Mouse (Mus musculus) heart, embryonic 12.5 days (tissue): ENCODE measurements around the gene Vwa1. TPM values are rescaled to one million over a fixed set of nuclear protein-coding genes. Genes with fewer than 3 reads are reported as not detected.

Source experiments
- ATAC-seq: fragments of 200-750 bp; cut with Nextera tagmentation; 2 replicates; pipeline ENCODE4 v1.8.0; 2017; ENCODE audit warnings: moderate TSS enrichment, moderate library complexity; ENCODE audit not compliant: insufficient number of reproducible peaks, low FRiP score
- H3K27ac ChIP-seq: fragments of 300-500 bp; sonication (generic); 2 replicates; pipeline ENCODE4 v1.5.1; 2016; ENCODE audit warnings: mild to moderate bottlenecking, moderate library complexity; ENCODE audit not compliant: poor library complexity, severe bottlenecking
- H3K27me3 ChIP-seq: fragments of 300-500 bp; sonication (generic); replicated peaks from 2 replicates; pipeline ENCODE4 v1.6.1; 2016; ENCODE audit warnings: mild to moderate bottlenecking, moderate library complexity
- H3K36me3 ChIP-seq: fragments of 300-500 bp; sonication (generic); 2 replicates; pipeline ENCODE4 v1.6.1; 2016; ENCODE audit warnings: mild to moderate bottlenecking, moderate library complexity
- H3K4me1 ChIP-seq: fragments of 300-500 bp; sonication (generic); replicated peaks from 2 replicates; pipeline ENCODE4 v1.6.1; 2016; ENCODE audit warnings: mild to moderate bottlenecking
- H3K4me2 ChIP-seq: fragments of 300-500 bp; sonication (generic); 2 replicates; pipeline ENCODE4 v1.6.1; 2016; ENCODE audit warnings: mild to moderate bottlenecking, moderate library complexity
- H3K4me3 ChIP-seq: fragments of 300-500 bp; sonication (generic); 2 replicates; pipeline ENCODE4 v1.5.1; 2016; ENCODE audit warnings: mild to moderate bottlenecking
- H3K9ac ChIP-seq: fragments of 300-500 bp; sonication (generic); 2 replicates; pipeline ENCODE4 v1.6.1; 2016; ENCODE audit warnings: mild to moderate bottlenecking, moderate library complexity
- H3K9me3 ChIP-seq: fragments of 300-500 bp; sonication (generic); replicated peaks from 2 replicates; pipeline ENCODE4 v1.6.1; 2016; ENCODE audit warnings: mild to moderate bottlenecking, moderate library complexity
- WGBS: fragments of 180-500 bp; shearing (Covaris S2); methylation state at CpG from one replicate; pipeline ENCODE4 v1.1.7; 2016; 5-methylcytosine and 5-hydroxymethylcytosine counted together
- polyA plus RNA-seq: library from polyadenylated mRNA; unstranded; fragments of >200 nt; fragmentation: Nextera tagmentation; extraction: Ambion mirVana; gene quantifications from 2 replicates; pipeline ENCODE4 v1.2.1, GENCODE M21; 2016

Vwa1 gene
- polyA plus RNA-seq, 1 experiment from 2014 or later = 1.7 TPM

DNA sequence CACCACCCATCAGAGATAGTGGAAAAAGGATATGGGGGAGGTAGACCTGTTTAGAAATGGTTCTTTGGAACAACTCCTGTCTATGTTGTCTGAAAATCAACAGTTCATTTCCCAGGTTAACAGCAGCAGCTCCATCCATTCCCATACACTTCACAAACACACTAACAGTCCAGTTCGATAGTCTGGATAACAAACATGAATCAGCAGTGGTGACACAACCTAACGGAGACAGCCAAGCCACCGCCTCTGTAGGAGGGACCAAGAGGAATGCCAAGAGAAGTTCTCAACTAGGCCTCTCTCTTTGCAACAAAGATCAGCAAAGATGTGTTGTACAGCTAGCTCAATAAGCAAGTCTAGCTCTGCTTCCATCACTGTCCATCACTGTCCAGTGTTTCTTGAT is 12.1 kb downstream of the Vwa1 start:
- no peak overlapping the region for H3K4me3 ChIP-seq
- H3K9ac ChIP-seq = no peak overlapping the region
- no peak for ATAC-seq
- peaks cover 3% of the 10 kb centered on the region for H3K36me3 ChIP-seq
- no peaks in the 10 kb centered on the region for H3K27me3 ChIP-seq
- H3K9me3 ChIP-seq = no peaks in the 10 kb centered on the region
- no peak overlapping the region for H3K27ac ChIP-seq
- WGBS = 90% methylated on average over 3 of the region's 3 CpGs
- H3K4me2 ChIP-seq = no peak overlapping the region
- peaks cover 27% of the 10 kb centered on the region for H3K4me1 ChIP-seq

DNA sequence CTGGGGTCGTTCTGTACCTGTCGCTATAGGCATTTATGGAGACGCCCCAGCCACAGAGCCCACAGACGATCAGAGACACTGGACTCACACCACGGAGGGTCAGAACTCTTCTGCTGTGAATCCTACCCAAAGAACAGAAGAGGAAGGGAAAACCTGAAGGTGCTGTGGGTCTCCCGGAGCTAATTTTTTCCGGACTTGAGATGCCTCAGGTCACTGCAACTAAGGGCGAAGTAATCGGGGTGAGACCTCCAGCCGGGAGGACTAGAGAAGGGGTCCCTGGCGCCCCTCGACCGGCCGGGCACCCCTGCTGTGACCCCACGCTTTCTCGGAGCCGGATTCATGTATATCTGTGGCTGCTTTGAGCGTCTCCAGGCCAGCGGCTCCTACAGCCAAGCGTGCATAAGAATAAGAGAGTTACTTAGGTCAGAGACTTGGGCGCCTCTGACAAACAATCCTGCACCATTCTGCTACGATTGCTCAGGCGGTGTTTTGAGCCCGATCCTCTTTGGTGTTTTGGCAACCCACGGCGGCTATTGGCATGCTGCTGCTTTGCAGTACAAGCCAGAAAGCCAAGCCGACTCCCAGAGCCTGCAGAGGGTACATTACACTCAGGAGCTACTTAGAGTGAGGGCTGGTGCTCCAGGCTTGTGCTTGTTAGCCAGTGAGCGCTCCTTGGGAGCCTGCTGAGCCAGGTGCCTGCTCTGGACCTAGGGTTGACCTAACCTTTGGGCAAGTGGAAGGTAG is 13.0 kb downstream of the Vwa1 start:
- ATAC-seq = no peak
- Histone ChIP-seq H3K4me3 (peak overlapping the region; percentile 87), H3K36me3 (peaks cover 12% of the 10 kb centered on the region), H3K4me2 (peak overlapping the region; percentile 100), H3K27ac (peak overlapping the region; percentile 50), H3K9me3 (no peaks in the 10 kb centered on the region), H3K9ac (peak overlapping the region; percentile 90), H3K27me3 (no peaks in the 10 kb centered on the region), H3K4me1 (peaks cover 32% of the 10 kb centered on the region)
- 3% methylated on average over 28 of the region's 28 CpGs for WGBS

DNA sequence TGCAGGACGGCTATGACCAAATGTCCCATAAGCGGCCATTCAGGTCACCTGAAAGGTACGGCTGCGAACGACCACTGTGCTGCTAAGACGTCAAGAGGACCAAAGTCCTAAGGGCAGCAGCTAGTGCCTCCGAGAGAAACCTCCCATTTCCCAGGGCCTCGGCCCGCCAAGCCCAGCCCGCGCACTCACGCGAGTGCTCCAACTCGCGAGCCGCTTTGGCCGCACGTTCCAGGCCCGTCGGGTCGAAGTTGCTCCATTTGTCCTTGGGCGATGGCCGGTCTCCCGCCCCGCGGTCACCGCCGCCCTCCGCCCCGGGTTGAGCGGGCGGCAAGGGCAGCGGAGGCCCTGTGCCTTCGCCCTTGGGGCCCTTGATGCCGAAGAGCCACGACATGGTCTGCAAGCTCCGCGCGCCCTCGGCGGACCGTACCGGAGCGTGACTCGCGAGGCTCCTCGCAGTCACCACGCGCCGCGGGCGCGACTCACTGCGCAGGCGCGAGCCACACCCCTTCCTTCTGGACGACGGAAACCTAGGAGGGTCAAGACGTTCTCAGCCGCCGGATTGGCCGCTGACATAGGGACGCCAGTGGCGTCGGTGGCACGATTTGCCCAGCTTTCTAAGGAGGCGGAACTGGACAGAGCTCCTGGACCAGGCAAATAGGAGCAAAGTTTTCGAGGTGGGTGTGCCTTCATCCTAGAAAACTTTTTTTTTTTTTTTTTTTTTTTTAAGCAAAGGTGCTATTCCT is 13.7 kb downstream of the Vwa1 start, which contains the start of gene Atad3a:
Gene Atad3a (minus strand): TSS at position 481 of the 743 bp plus-strand sequence.
- peaks cover 19% of the 10 kb centered on the region for H3K36me3 ChIP-seq
- peaks cover 32% of the 10 kb centered on the region for H3K4me1 ChIP-seq
- H3K9me3 ChIP-seq = no peaks in the 10 kb centered on the region
- peak within 1 kb of the TSS; percentile 76 for H3K27ac ChIP-seq
- H3K27me3 ChIP-seq = no peaks in the 10 kb centered on the region
- under 1% methylated on average over 68 of the region's 68 CpGs for WGBS
- peak within 1 kb of the TSS; percentile 87 for H3K4me3 ChIP-seq
- peak; percentile 99 for ATAC-seq
- peak within 1 kb of the TSS; percentile 100 for H3K4me2 ChIP-seq
- peak within 1 kb of the TSS; percentile 92 for H3K9ac ChIP-seq

DNA sequence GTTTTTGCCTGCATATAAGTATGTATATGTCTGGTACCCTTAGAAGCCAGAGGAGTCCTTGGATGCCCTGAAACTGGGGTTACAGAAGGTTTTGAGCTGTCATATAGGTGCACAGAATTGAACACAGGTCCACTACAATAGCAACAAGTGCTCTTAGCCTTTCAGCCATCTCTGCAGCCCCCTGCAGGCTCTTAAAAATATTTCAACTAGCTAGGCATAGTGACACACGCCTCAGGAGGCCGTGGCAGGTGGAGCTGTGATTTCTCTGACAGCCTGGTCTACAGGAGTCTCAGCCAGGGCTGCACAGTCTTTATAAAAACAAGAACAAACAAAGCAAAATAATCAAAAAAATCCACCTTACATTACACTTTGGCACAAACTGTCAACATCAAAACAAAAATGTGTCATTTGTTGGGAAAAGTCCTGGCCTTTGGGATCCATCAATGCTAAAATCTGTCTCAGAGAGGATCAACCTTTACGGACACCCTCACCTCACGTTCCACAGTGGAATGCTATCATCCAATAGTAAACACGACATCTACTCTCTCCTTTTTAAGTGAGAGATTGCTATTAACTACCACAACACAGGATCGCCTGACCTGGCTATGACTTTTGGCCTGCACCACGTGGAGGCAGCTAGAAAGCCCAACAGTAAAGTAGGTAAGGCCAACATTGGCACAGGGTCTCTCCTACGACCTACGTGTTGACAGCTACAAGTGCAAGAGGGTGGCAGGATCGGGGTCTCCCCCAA is 14.5 kb downstream of the Vwa1 start:
- H3K27me3 ChIP-seq = no peaks in the 10 kb centered on the region
- no peak for ATAC-seq
- WGBS = 2% methylated on average over 10 of the region's 10 CpGs
- peaks cover 26% of the 10 kb centered on the region for H3K36me3 ChIP-seq
- H3K9me3 ChIP-seq = no peaks in the 10 kb centered on the region
- peak overlapping the region; percentile 87 for H3K4me3 ChIP-seq
- peak overlapping the region; percentile 92 for H3K9ac ChIP-seq
- peaks cover 32% of the 10 kb centered on the region for H3K4me1 ChIP-seq
- H3K4me2 ChIP-seq = peak overlapping the region; percentile 100
- H3K27ac ChIP-seq = peak overlapping the region; percentile 76

DNA sequence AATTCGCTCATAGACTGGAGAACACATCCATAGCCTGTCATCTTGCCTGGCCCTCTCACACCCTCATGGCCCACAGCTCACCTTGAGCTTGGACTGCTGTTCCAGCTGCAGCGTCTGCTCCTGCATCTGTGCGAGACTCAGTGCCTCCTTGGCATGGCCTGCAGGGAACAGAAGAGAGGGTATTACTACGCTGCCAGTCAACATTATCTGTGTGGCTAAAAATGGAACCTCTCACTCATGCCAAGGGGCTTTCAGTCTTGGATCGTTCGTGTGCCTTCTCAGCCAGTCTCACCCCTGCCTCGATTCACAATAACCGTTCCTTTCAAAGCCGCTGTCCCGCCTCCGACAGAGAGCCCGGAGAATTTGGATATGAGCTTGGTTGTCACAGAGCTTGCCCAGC is 17.5 kb downstream of the Vwa1 start:
- Histone ChIP-seq H3K9me3 (no peaks in the 10 kb centered on the region), H3K9ac (peak overlapping the region; percentile 40; the same call in 1 of the 2 replicates), H3K4me3 (no peak overlapping the region), H3K36me3 (peaks cover 54% of the 10 kb centered on the region), H3K4me1 (peaks cover 32% of the 10 kb centered on the region), H3K27me3 (no peaks in the 10 kb centered on the region), H3K27ac (no peak overlapping the region), H3K4me2 (no peak overlapping the region)
- WGBS = 78% methylated on average over 12 of the region's 12 CpGs
- no peak for ATAC-seq

DNA sequence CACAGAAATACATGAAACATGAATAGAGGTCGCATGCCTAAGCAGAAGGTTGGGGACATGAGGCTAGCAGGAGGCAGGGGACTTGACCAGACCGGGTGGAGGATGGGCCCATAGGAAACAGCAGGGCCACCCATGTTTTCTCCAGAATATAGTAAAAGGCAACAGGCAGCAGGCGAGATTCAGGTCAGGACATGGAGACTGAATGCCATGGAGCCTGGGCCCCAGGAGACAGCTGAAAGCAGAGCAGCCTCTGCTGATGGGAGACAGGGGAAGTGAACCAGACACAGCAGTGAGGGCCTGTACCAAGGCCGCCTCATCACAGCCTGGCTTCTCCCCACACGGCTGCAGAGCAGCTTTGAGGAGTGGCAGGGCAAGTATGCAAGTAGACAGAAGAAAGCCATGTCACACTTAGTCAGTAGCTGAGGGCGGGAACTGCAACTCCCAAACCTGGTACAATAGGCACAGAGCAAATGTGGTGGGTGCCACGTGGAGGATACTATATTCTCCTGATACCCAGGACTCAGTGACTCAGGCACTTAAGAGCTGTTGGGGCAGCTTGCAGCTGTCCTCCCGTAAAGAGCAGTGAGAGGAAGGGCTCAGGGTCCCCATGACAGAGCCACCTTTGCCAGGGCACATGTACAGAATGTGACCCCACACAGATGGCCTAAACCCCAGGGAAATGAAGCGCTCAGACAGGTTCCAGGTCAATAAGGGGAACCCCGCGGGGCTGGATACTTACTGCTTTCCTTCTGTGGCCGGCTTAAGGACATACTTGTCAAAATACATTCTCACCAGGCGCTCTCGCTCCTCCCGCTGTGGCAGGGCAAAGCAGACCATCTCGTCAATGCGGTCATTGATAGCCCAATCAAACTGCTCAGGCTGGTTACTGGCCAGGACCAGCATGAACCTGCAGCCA is 27.7 kb downstream of the Vwa1 start:
- ATAC-seq = no peak
- 89% methylated on average over 17 of the region's 17 CpGs for WGBS
- H3K9ac ChIP-seq = no peak overlapping the region
- H3K4me1 ChIP-seq = no peaks in the 10 kb centered on the region
- no peak overlapping the region for H3K4me3 ChIP-seq
- H3K27me3 ChIP-seq = no peaks in the 10 kb centered on the region
- no peaks in the 10 kb centered on the region for H3K9me3 ChIP-seq
- peaks cover 97% of the 10 kb centered on the region for H3K36me3 ChIP-seq
- no peak overlapping the region for H3K27ac ChIP-seq
- H3K4me2 ChIP-seq = no peak overlapping the region

DNA sequence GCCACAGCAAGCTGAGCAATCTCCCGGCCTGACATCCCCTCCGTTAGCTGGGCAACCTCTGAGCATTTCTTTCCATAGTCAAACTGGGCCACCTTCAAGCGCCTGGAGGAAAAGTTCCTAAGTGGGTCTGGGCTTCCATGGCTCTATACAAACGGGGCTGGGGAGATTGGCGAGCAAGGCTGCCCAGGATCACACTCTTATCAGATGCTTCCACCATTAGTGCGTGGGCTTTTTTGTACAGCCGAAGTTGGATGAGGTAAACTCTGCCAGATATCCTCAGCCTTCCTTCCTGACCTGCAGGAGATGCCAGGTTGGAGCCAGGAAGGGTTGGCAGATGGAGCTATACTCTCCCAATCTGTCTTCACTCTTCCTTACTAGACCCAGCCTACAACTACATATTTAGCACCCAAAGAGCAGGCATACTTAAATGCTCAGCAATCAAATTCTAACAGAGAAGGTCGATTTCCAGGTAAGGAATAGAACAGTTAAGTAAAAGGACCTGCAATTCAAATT is 28.4 kb downstream of the Vwa1 start:
- Histone ChIP-seq H3K9ac (no peak overlapping the region), H3K4me1 (no peaks in the 10 kb centered on the region), H3K9me3 (no peaks in the 10 kb centered on the region), H3K27me3 (no peaks in the 10 kb centered on the region), H3K4me3 (no peak overlapping the region), H3K27ac (no peak overlapping the region), H3K4me2 (no peak overlapping the region), H3K36me3 (peaks cover 97% of the 10 kb centered on the region)
- 87% methylated on average over 8 of the region's 8 CpGs for WGBS
- no peak for ATAC-seq

DNA sequence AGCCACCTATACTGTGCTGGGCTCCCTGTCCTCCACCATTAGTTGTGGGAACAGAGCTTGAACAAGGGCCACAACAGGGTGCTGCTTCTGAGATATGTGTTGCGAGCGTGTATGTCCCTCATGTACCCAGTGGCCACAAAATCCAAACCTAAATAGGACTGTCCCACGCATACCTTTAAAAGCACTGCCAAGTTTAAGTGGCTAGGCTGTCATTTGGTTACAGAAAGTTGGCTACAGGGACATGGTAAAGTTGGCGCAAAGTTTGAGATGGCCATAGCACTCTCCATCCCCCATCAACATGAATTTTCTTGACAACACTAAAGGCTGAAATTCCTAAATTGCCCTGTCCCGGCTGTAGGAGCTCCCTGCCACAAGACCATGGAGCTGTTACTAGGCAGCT is 29.4 kb downstream of the Vwa1 start:
- Histone ChIP-seq H3K4me3 (no peak overlapping the region), H3K36me3 (peaks cover 97% of the 10 kb centered on the region), H3K4me2 (no peak overlapping the region), H3K27me3 (no peaks in the 10 kb centered on the region), H3K27ac (no peak overlapping the region), H3K4me1 (no peaks in the 10 kb centered on the region), H3K9me3 (no peaks in the 10 kb centered on the region), H3K9ac (no peak overlapping the region)
- WGBS = 90% methylated on average over 5 of the region's 5 CpGs
- no peak for ATAC-seq

DNA sequence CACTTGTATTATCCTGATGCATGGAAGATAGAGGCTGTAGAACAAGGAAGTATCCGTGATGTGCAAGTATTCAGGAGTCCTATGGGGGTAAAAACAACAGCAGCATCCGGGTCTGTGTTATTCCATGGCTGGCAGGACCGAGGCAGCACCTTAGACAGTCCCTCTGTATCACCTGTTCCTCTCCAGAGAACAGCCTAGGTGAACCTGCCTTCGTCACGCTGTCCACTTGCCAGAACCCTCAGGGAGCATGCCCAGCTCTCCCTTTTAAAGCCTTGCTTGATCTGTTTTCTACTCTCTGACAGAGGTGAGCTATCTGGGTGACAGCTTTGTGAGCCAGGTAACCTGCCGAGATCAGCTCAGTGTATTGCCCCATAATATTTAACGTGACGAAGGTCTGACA is 30.0 kb downstream of the Vwa1 start:
- no peak overlapping the region for H3K4me3 ChIP-seq
- H3K36me3 ChIP-seq = peaks cover 97% of the 10 kb centered on the region
- no peak overlapping the region for H3K27ac ChIP-seq
- WGBS = 90% methylated on average over 8 of the region's 8 CpGs
- H3K27me3 ChIP-seq = no peaks in the 10 kb centered on the region
- no peak overlapping the region for H3K9ac ChIP-seq
- H3K4me1 ChIP-seq = no peaks in the 10 kb centered on the region
- H3K4me2 ChIP-seq = no peak overlapping the region
- H3K9me3 ChIP-seq = no peaks in the 10 kb centered on the region
- ATAC-seq = no peak

DNA sequence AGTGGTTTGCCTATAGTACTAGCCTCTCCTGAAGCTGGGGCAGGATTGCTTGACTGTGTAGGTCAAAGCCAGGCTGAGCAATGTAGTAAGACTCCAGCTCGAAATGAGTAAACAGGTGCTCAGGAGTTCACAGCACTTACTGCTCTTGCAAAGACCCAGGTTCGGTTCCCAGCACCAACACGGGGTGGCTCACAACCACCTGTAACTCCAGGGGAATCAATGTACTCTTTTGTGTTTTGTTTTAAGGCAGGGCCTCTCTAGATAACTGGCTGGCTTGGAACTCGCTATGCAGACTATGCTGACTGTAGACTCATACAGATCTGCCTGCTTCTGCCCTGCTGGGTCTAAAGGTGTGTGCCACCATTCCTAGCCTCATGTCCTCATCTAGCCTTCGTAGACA is 31.8 kb downstream of the Vwa1 start:
- no peak overlapping the region for H3K4me3 ChIP-seq
- H3K27ac ChIP-seq = no peak overlapping the region
- peaks cover 82% of the 10 kb centered on the region for H3K36me3 ChIP-seq
- WGBS = 89% methylated on average over 5 of the region's 5 CpGs
- H3K4me2 ChIP-seq = no peak overlapping the region
- no peaks in the 10 kb centered on the region for H3K9me3 ChIP-seq
- ATAC-seq = no peak
- H3K27me3 ChIP-seq = no peaks in the 10 kb centered on the region
- 0 out of 2 replicates have a peak, but pooled peaks cover 7% of the 10 kb centered on the region for H3K4me1 ChIP-seq
- H3K9ac ChIP-seq = no peak overlapping the region
